Mouse (Mus musculus) hindbrain, embryonic 14.5 days (tissue): Measurements from ENCODE around the gene Col9a3. TPM values are rescaled to one million over a fixed set of nuclear protein-coding genes. Genes with fewer than 3 reads are reported as not detected.
A peak's percentile ranks its signal among the peaks of the same experiment; 100 is the strongest.

ENCODE experiments used
- ATAC-seq: fragments of 200-750 bp; cut with Nextera tagmentation; 2 replicates; pipeline ENCODE4 v1.8.0; 2017; ENCODE audit warnings: moderate number of reproducible peaks, mild to moderate bottlenecking, moderate TSS enrichment, moderate library complexity; ENCODE audit not compliant: low FRiP score
- DNase-seq: peaks from one replicate; pipeline ENCODE4 v3.0.0-alpha.2; 2015; ENCODE audit warnings: low spot score
- H3K27ac ChIP-seq: fragments of 300-500 bp; sonication (generic); 2 replicates; pipeline ENCODE4 v1.5.1; 2014; ENCODE audit warnings: mild to moderate bottlenecking, moderate library complexity
- H3K27me3 ChIP-seq: fragments of 300-500 bp; sonication (generic); 2 replicates; pipeline ENCODE4 v1.6.1; 2014; ENCODE audit warnings: mild to moderate bottlenecking, low read length, mixed read lengths; ENCODE audit not compliant: control insufficient read depth, insufficient read depth
- H3K36me3 ChIP-seq: fragments of 300-500 bp; sonication (generic); replicated peaks from 2 replicates; pipeline ENCODE4 v1.6.1; 2014; ENCODE audit not compliant: control insufficient read depth, insufficient read depth
- H3K4me1 ChIP-seq: fragments of 300-500 bp; sonication (generic); replicated peaks from 2 replicates; pipeline ENCODE4 v1.6.1; 2014; ENCODE audit warnings: antibody characterized with exemption, low read length, mixed read lengths; ENCODE audit not compliant: control insufficient read depth, insufficient read depth
- H3K4me2 ChIP-seq: fragments of 300-500 bp; sonication (generic); replicated peaks from 2 replicates; pipeline ENCODE4 v1.6.1; 2014; ENCODE audit warnings: mild to moderate bottlenecking, moderate library complexity
- H3K4me3 ChIP-seq: fragments of 300-500 bp; sonication (generic); replicated peaks from 2 replicates; pipeline ENCODE4 v1.5.1; 2014; ENCODE audit warnings: mild to moderate bottlenecking, low read length
- H3K9ac ChIP-seq: fragments of 300-500 bp; sonication (generic); 2 replicates; pipeline ENCODE4 v1.6.1; 2014
- H3K9me3 ChIP-seq: fragments of 300-500 bp; sonication (generic); 2 replicates; pipeline ENCODE4 v1.6.1; 2016; ENCODE audit warnings: low read length; ENCODE audit not compliant: control insufficient read depth
- WGBS: fragments of 180-500 bp; shearing (Covaris S2); extraction: QIAGEN DNeasy Blood & Tissue Kit; methylation state at CpG from one replicate; pipeline ENCODE4 v1.1.7; 2014; 5-methylcytosine and 5-hydroxymethylcytosine counted together
- polyA plus RNA-seq: library from polyadenylated mRNA; unstranded; fragments of >200 nt; fragmentation: Nextera tagmentation; extraction: Ambion mirVana; gene quantifications from 2 replicates; pipeline ENCODE4 v1.2.1, GENCODE M21; 2014

Col9a3 gene
- polyA plus RNA-seq, 1 experiment from 2014 or later, result 65.7 TPM

DNA sequence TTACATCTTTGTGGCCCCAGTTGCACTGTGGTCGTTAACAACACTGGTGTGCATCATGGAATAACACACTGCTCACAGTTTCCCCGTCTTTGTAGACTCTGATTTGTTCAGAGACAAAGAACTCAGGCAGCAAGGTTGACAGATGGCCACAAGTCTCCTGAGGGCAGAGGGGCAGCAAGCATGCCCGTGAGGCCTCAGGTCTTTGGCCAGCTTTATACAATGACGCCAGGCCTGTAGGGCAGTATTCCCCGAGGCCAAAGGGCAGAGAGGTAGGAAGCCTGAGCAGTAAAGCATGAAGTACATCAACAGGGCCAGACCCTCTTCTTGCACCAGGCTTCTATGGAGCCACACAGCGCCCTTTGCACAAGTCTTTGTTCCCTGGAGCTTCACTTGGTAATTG lies 57.6 kb downstream of the Col9a3 start:
- H3K9ac ChIP-seq, result no peak overlapping the region
- H3K9me3 ChIP-seq, result no peaks in the 10 kb centered on the region
- no peaks in the 10 kb centered on the region for H3K27me3 ChIP-seq
- peaks cover under 1% of the 10 kb centered on the region; the same call in 1 of the 2 replicates for H3K36me3 ChIP-seq
- WGBS, result 31% methylated on average over 6 of the region's 6 CpGs
- H3K27ac ChIP-seq, result no peak overlapping the region
- H3K4me2 ChIP-seq, result no peak overlapping the region
- no peak overlapping the region for H3K4me3 ChIP-seq
- peaks cover 3% of the 10 kb centered on the region; the same call in 1 of the 2 replicates for H3K4me1 ChIP-seq
- no peak for ATAC-seq
- no peak for DNase-seq

DNA sequence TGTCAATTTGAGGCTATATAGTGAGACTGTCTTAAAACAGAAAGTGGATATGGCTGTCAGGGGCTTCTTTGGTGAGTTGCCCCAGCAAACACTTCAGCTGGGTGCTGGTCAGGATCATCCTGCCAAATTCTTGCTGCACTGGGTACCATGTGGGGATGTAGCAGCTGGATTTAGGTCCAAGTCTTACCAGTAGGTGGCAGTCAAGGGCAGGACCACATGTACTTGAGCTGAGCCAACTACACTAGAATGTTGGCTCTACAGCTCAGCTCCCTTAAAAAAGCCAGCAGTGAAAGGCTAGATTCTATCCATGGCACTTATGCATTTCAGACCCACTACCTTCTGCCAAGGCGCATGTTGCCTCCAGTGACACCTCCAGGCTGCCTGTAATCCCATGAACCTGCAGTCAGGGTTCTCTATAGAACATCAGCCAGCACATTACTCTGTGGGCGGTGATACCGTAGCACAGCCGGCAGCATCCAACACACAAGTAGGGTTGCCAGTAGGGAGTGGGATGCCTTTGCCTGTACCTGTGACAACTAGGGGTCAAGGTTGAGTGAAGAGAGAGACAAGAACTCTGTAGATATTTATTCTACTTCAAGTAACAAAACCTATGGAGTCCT lies 59.9 kb downstream of the Col9a3 start:
- peaks cover 3% of the 10 kb centered on the region; the same call in 1 of the 2 replicates for H3K4me1 ChIP-seq
- no peaks in the 10 kb centered on the region for H3K27me3 ChIP-seq
- H3K4me2 ChIP-seq, result no peak overlapping the region
- no peaks in the 10 kb centered on the region for H3K9me3 ChIP-seq
- 77% methylated on average over 4 of the region's 4 CpGs for WGBS
- H3K4me3 ChIP-seq, result no peak overlapping the region
- peak; percentile 77; the same call in 1 of the 2 replicates for ATAC-seq
- DNase-seq, result peak; percentile 86
- peaks cover 21% of the 10 kb centered on the region for H3K36me3 ChIP-seq
- H3K9ac ChIP-seq, result no peak overlapping the region
- no peak overlapping the region for H3K27ac ChIP-seq

DNA sequence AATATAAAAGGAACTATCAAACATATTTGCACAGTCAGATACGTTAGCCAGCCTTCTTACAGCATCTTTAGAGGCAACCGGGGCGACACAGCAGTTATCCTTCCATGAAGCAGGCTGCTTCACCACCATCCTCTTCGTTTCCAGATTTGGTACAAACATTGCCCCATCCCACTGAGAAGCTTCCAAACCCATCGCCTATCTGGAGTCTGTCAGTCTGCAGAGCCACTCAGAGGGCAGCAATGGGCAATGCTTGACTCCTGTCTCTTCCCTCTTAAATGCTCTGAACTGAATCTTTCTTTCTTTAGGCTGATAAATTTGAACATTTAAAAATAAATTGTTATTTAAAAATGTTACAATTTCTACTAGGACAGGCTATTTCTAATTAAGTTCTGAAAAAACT lies 60.8 kb downstream of the Col9a3 start:
- Histone ChIP-seq H3K4me3 (no peak overlapping the region), H3K9ac (no peak overlapping the region), H3K4me1 (peaks cover 3% of the 10 kb centered on the region; the same call in 1 of the 2 replicates), H3K27ac (no peak overlapping the region), H3K36me3 (peaks cover 21% of the 10 kb centered on the region), H3K9me3 (no peaks in the 10 kb centered on the region), H3K27me3 (no peaks in the 10 kb centered on the region), H3K4me2 (no peak overlapping the region)
- WGBS, result 91% methylated on average over 5 of the region's 5 CpGs
- DNase-seq (no peak), ATAC-seq (no peak)

DNA sequence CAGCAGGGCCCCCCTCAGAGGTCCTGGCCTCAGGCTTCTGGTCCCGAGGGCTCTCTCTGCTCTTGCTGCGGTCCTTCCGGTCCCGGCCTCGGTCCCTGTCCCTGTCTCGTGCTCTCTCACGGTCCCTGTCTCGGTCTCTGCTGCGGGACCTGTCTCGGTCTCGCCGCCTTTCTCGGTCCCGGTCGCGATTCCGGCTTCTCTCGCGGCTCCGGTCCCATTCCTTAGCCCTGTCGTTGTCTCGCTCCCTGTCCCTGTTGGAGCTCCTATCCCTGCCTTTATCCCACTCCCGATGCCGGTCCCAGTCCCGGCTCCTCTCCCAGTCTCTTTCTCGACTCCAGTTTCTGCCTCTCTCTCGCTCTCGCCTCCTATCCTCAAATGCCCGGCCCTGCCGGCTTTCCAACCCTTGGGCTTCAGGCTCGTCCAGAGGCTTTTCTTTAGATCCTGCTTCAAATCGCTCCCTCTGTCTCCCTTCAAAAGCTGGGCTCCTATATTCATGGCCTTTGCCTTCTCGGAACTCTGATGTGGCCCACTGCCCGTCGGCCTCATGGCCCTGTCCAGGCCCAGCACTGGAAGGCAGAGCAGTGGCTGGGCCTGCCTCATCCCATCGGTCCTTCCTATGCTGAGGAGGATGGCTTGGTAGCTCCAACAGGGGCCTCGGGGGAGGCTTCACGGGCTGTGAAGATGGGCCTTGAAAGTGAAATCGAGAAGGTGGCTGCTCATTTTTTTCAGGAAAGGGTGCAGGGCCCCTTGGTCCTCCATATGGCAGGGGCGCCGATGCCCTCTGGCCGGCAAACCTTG lies 62.0 kb downstream of the Col9a3 start:
- Histone ChIP-seq H3K27ac (no peak overlapping the region), H3K4me2 (peak overlapping the region; percentile 46), H3K9ac (peak overlapping the region; percentile 1), H3K4me3 (no peak overlapping the region), H3K27me3 (no peaks in the 10 kb centered on the region), H3K4me1 (peaks cover 3% of the 10 kb centered on the region; the same call in 1 of the 2 replicates), H3K36me3 (peaks cover 25% of the 10 kb centered on the region), H3K9me3 (no peaks in the 10 kb centered on the region)
- WGBS, result 25% methylated on average over 42 of the region's 42 CpGs
- DNase-seq (no peak), ATAC-seq (no peak)

DNA sequence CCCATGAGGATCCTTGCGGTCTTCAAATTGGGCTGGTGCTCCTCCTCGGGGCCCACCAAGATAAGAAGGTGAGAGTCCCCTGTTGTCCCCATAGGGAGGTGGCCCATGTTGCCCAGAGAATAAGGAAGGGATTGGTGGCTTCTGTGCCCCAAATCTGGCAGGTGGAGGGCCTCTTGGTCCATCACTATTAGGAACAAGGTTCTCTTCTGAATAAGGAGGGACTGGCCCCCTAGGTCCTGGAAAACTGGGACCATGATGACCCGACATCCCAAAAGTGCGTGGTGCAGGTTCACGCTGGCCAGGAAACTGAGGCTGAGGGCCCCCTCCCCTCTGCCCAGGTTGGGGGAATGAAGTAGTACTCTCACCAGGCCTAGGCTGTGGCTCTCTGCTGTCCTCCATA lies 62.9 kb downstream of the Col9a3 start:
- no peak overlapping the region for H3K4me2 ChIP-seq
- no peak overlapping the region for H3K27ac ChIP-seq
- no peak overlapping the region for H3K4me3 ChIP-seq
- peaks cover 35% of the 10 kb centered on the region for H3K36me3 ChIP-seq
- peaks cover 3% of the 10 kb centered on the region; the same call in 1 of the 2 replicates for H3K4me1 ChIP-seq
- no peak for DNase-seq
- ATAC-seq, result no peak
- H3K9ac ChIP-seq, result no peak overlapping the region
- no peaks in the 10 kb centered on the region for H3K27me3 ChIP-seq
- WGBS, result 97% methylated on average over 5 of the region's 5 CpGs
- H3K9me3 ChIP-seq, result no peaks in the 10 kb centered on the region

DNA sequence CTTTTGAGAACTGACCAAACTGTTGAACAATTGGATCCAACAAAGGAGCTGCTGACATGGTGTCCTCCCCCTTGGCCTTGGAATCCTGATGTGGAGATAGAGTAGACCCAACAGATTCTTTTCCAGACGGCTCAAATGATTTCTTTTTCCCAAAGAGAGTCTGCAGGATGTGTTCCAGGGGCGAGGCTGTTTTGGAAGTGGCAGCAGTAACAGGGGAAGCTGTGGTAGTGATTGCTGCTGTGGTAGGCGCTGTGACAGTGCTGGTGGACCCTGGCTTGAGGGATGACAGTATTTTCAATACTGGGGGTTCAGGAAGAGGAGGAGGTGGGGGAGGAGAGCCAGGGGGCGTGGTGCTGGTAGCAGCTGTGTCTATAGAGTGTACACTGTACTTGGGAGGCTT lies 64.4 kb downstream of the Col9a3 start:
- H3K27me3 ChIP-seq, result no peaks in the 10 kb centered on the region
- H3K27ac ChIP-seq, result no peak overlapping the region
- WGBS, result 89% methylated on average over 4 of the region's 4 CpGs
- H3K9ac ChIP-seq, result no peak overlapping the region
- H3K4me3 ChIP-seq, result no peak overlapping the region
- peaks cover 3% of the 10 kb centered on the region; the same call in 1 of the 2 replicates for H3K4me1 ChIP-seq
- ATAC-seq (no peak), DNase-seq (no peak)
- H3K4me2 ChIP-seq, result no peak overlapping the region
- peaks cover 49% of the 10 kb centered on the region for H3K36me3 ChIP-seq
- no peaks in the 10 kb centered on the region for H3K9me3 ChIP-seq

Other genes with a start within 250 kb of the Col9a3 start
- 1.4 and 2.2 TPM in 2 replicates for gene Slco4a1, start 141.5 kb upstream of the Col9a3 start, polyA plus RNA-seq
- 2.5 and 3.5 TPM in 2 replicates for gene Ntsr1, start 97.8 kb upstream of the Col9a3 start, polyA plus RNA-seq
- 35.4 and 38.2 TPM in 2 replicates for gene Mrgbp, start 16.5 kb upstream of the Col9a3 start, polyA plus RNA-seq
- gene Ogfr, start 8.5 kb upstream of the Col9a3 start, polyA plus RNA-seq, result 88.4 and 90.2 TPM in 2 replicates
- gene Tcfl5, start 44.9 kb downstream of the Col9a3 start, polyA plus RNA-seq, result 0.87 and 0.99 TPM in 2 replicates
- 26.6 and 27.1 TPM in 2 replicates for gene Dido1, start 112.2 kb downstream of the Col9a3 start, polyA plus RNA-seq
- 56.3 and 56.7 TPM in 2 replicates for gene Gid8, start 112.3 kb downstream of the Col9a3 start, polyA plus RNA-seq
- 0.16 and 0.37 TPM in 2 replicates for gene Slc17a9, start 127.5 kb downstream of the Col9a3 start, polyA plus RNA-seq
- 0.36 and 1.3 TPM in 2 replicates for gene Bhlhe23, start 179.1 kb downstream of the Col9a3 start, polyA plus RNA-seq